Mouse (Mus musculus) liver, embryonic 14.5 days (tissue): ENCODE data around the gene Chd1l.

Experiments used
- CTCF ChIP-seq: IDR thresholded peaks from 2 replicates; pipeline ENCODE4 v1.5.1; 2016; ENCODE audit warnings: antibody characterized with exemption, low read depth, control low read depth
- EP300 ChIP-seq: IDR thresholded peaks from 2 replicates; pipeline ENCODE4 v1.6.1; 2016; ENCODE audit warnings: antibody characterized with exemption, low read depth

DNA sequence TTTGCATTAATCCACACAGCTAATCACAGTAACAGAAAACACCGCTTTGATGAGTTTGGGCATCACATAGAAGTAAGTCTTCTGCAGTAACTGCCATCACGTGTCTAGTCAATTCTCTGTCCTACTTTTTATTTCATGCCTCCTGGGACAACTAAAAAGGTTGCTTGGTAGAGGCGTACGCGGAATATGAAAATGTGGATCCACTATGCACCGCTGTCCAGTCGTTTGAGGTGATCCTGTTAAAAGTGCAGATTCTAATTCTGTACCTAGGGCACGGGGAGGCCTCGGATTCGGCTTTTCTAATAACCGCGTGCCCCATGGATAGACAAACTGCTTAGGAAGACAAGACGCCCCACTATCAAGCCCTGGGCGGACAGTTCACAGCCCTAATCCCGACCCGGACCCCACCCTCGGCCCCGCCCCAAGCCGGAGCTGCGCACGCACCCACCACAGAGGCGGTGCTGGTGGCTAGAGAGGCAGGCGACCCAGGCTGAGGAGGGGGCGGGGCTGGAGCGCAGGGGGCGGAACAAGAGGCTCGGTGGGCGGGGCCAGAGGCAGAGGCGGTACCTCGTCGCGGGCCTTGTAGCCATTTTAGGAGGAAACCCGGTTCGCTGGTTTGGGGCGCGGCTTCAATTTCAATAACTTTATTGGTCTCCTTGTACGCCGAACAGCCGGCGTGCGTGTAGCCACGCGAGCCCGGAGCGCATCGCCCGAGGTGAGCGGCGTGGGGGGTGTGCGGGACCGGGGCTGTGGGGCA, 47.8 kb upstream of the Chd1l start, which contains the start of gene Prkab2:
- TF ChIP-seq CTCF (no peak), EP300 (no peak; the same call in 1 of the 2 replicates)
